Mouse (Mus musculus) neural tube, embryonic 15.5 days (tissue): ENCODE measurements at regions not wholly inside any gene's neighbourhood (a gene's known extent, or its start where the extent isn't known, plus 50 kb on each side); places are given as distances from the start of the nearest gene placed in this dataset.

Experiments used
- ATAC-seq: fragments of 200-750 bp; cut with Nextera tagmentation; 2 replicates; pipeline ENCODE4 v1.8.0; 2017; ENCODE audit warnings: mild to moderate bottlenecking, moderate TSS enrichment, moderate library complexity; ENCODE audit not compliant: low FRiP score
- H3K27ac ChIP-seq: fragments of 300-500 bp; sonication (generic); replicated peaks from 2 replicates; pipeline ENCODE4 v1.5.1; 2015; ENCODE audit warnings: mild to moderate bottlenecking, inconsistent platforms
- H3K27me3 ChIP-seq: fragments of 300-500 bp; sonication (generic); replicated peaks from 2 replicates; pipeline ENCODE4 v1.6.1; 2015; ENCODE audit warnings: inconsistent platforms
- H3K36me3 ChIP-seq: fragments of 300-500 bp; sonication (generic); 2 replicates; pipeline ENCODE4 v1.6.1; 2015; ENCODE audit warnings: inconsistent platforms
- H3K4me1 ChIP-seq: fragments of 300-500 bp; sonication (generic); 2 replicates; pipeline ENCODE4 v1.6.1; 2015; ENCODE audit warnings: inconsistent platforms
- H3K4me2 ChIP-seq: fragments of 300-500 bp; sonication (generic); 2 replicates; pipeline ENCODE4 v1.6.1; 2015; ENCODE audit warnings: inconsistent platforms, mild to moderate bottlenecking, moderate library complexity
- H3K4me3 ChIP-seq: fragments of 300-500 bp; sonication (generic); replicated peaks from 2 replicates; pipeline ENCODE4 v1.5.1; 2015; ENCODE audit warnings: mild to moderate bottlenecking, inconsistent platforms
- H3K9ac ChIP-seq: fragments of 300-500 bp; sonication (generic); replicated peaks from 2 replicates; pipeline ENCODE4 v1.6.1; 2015; ENCODE audit warnings: mild to moderate bottlenecking, inconsistent platforms
- H3K9me3 ChIP-seq: fragments of 300-500 bp; sonication (generic); replicated peaks from 2 replicates; pipeline ENCODE4 v1.6.1; 2016; ENCODE audit warnings: inconsistent platforms
- WGBS: fragments of 180-500 bp; shearing (Covaris S2); methylation state at CpG from one replicate; pipeline ENCODE4 v1.1.7; 2015; ENCODE audit warnings: mixed read lengths; 5-methylcytosine and 5-hydroxymethylcytosine counted together

GRCm38 (mm10) chr5:102227131-102227530, 157.4 kb upstream of the Wdfy3 start:
- Histone ChIP-seq H3K9me3 (no peaks in the 10 kb centered on the region), H3K4me2 (no peak overlapping the region), H3K9ac (no peak overlapping the region), H3K4me3 (no peak overlapping the region), H3K27me3 (no peaks in the 10 kb centered on the region), H3K4me1 (no peaks in the 10 kb centered on the region), H3K27ac (no peak overlapping the region), H3K36me3 (no peaks in the 10 kb centered on the region)
- WGBS = 73% methylated on average over 6 of the region's 6 CpGs
- ATAC-seq = no peak

DNA sequence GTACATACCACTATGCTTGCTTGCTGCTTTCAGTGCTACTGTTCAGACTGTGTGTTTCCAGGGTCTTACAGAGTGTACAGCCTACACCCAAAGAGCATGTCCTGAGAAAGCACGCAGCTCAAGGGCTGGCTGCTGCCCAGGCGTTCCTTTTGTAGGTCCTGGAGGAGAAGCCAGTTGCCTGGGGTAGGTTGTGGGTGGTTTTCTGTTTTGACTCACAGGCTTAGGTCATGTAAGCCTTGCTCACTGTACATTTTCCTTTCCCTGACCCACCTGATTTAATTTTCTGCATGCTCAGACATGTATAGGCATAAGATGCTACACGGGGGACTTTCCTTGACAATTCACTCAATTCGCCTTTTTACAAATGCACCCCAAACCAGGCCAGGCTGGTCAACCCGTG, 172.9 kb upstream of the Wdfy3 start:
- H3K4me2 ChIP-seq = no peak overlapping the region
- no peak overlapping the region for H3K9ac ChIP-seq
- no peaks in the 10 kb centered on the region for H3K9me3 ChIP-seq
- WGBS = 86% methylated on average over 5 of the region's 5 CpGs
- H3K4me3 ChIP-seq = no peak overlapping the region
- no peak overlapping the region for H3K27ac ChIP-seq
- ATAC-seq = no peak
- H3K27me3 ChIP-seq = no peaks in the 10 kb centered on the region
- H3K36me3 ChIP-seq = no peaks in the 10 kb centered on the region
- H3K4me1 ChIP-seq = no peaks in the 10 kb centered on the region

DNA sequence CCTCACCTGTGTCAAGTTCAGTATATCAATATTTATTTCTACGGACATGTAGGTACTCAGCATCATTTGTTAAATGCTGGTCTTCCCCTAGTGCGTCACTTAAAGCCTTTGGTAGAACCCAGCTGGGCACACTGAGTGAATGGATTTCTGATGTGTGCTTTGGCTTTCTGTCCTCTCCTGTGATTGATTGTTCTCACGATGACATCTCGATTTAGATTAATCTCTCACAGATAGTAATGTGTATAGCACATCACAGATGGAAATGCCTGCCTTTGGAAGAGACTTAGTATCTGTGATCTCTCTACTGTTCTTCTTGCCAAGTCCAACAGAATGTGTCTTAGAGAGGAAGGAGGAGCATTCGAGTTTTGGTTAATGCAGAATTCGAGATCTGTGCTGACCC, 175.0 kb upstream of the Wdfy3 start:
- Histone ChIP-seq H3K9me3 (no peaks in the 10 kb centered on the region), H3K4me1 (no peaks in the 10 kb centered on the region), H3K9ac (no peak overlapping the region), H3K4me2 (no peak overlapping the region), H3K27me3 (no peaks in the 10 kb centered on the region), H3K36me3 (no peaks in the 10 kb centered on the region), H3K27ac (no peak overlapping the region), H3K4me3 (no peak overlapping the region)
- no peak for ATAC-seq
- WGBS = 81% methylated on average over 6 of the region's 6 CpGs

- Histone ChIP-seq H3K36me3 (no peaks in the 10 kb centered on the region), H3K27me3 (no peaks in the 10 kb centered on the region), H3K4me1 (no peaks in the 10 kb centered on the region), H3K4me3 (no peak overlapping the region), H3K9me3 (no peaks in the 10 kb centered on the region), H3K9ac (no peak overlapping the region), H3K4me2 (no peak overlapping the region), H3K27ac (no peak overlapping the region)
- 61% methylated on average over 5 of the region's 5 CpGs for WGBS
- ATAC-seq = no peak
Measured at GRCm38 (mm10) chr5:102248747-102249146, 179.0 kb upstream of the Wdfy3 start.

- no peaks in the 10 kb centered on the region for H3K27me3 ChIP-seq
- ATAC-seq = no peak
- H3K4me1 ChIP-seq = no peaks in the 10 kb centered on the region
- no peak overlapping the region for H3K9ac ChIP-seq
- H3K36me3 ChIP-seq = no peaks in the 10 kb centered on the region
- 86% methylated on average over 7 of the region's 7 CpGs for WGBS
- H3K4me3 ChIP-seq = no peak overlapping the region
- no peaks in the 10 kb centered on the region for H3K9me3 ChIP-seq
- H3K4me2 ChIP-seq = no peak overlapping the region
- no peak overlapping the region for H3K27ac ChIP-seq
Measured at GRCm38 (mm10) chr5:102251076-102251475, 181.4 kb upstream of the Wdfy3 start.

- no peaks in the 10 kb centered on the region for H3K27me3 ChIP-seq
- no peaks in the 10 kb centered on the region for H3K9me3 ChIP-seq
- no peak overlapping the region for H3K9ac ChIP-seq
- H3K4me1 ChIP-seq = no peaks in the 10 kb centered on the region
- H3K4me3 ChIP-seq = no peak overlapping the region
- H3K36me3 ChIP-seq = no peaks in the 10 kb centered on the region
- 13% methylated on average over 2 of the region's 2 CpGs for WGBS
- H3K27ac ChIP-seq = no peak overlapping the region
- ATAC-seq = no peak
- no peak overlapping the region for H3K4me2 ChIP-seq
Measured at GRCm38 (mm10) chr5:102253786-102254185, 184.1 kb upstream of the Wdfy3 start.

DNA sequence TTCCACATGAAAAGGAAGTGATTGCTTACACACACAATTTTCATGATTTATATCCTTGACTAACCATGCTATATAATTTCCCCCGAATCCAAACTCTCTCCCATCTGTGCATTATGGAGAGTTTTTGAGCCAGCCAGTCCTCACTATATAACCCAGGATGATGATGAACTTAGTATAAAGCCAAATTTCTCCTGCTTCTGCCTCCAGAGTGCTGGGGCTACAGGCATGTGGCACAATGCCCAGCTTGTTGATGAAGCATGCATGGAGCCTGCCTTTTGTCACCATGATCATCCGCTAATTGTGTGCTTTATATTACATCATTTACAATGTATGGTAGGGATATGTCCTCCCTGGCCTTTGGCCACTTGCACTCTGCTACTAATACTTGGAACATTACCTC, 187.4 kb upstream of the Wdfy3 start:
- Histone ChIP-seq H3K9me3 (no peaks in the 10 kb centered on the region), H3K27me3 (no peaks in the 10 kb centered on the region), H3K36me3 (no peaks in the 10 kb centered on the region), H3K4me2 (no peak overlapping the region), H3K4me1 (no peaks in the 10 kb centered on the region), H3K4me3 (no peak overlapping the region), H3K9ac (no peak overlapping the region), H3K27ac (no peak overlapping the region; the same call in 1 of the 2 replicates)
- WGBS = 69% methylated on average over 2 of the region's 2 CpGs
- no peak for ATAC-seq

GRCm38 (mm10) chr5:102261621-102262020, 191.9 kb upstream of the Wdfy3 start:
- Histone ChIP-seq H3K9me3 (no peaks in the 10 kb centered on the region), H3K4me2 (no peak overlapping the region), H3K9ac (no peak overlapping the region), H3K27ac (no peak overlapping the region), H3K27me3 (no peaks in the 10 kb centered on the region), H3K36me3 (no peaks in the 10 kb centered on the region), H3K4me1 (no peaks in the 10 kb centered on the region), H3K4me3 (no peak overlapping the region)
- WGBS = 77% methylated on average over 5 of the region's 5 CpGs
- no peak for ATAC-seq

- Histone ChIP-seq H3K4me3 (no peak overlapping the region), H3K36me3 (no peaks in the 10 kb centered on the region), H3K9me3 (no peaks in the 10 kb centered on the region), H3K4me1 (no peaks in the 10 kb centered on the region), H3K27ac (no peak overlapping the region), H3K9ac (no peak overlapping the region), H3K4me2 (no peak overlapping the region), H3K27me3 (no peaks in the 10 kb centered on the region)
- no peak for ATAC-seq
- 68% methylated on average over 11 of the region's 11 CpGs for WGBS
Measured at GRCm38 (mm10) chr5:102266451-102266850, 196.7 kb upstream of the Wdfy3 start.

- Histone ChIP-seq H3K9ac (no peak overlapping the region), H3K9me3 (no peaks in the 10 kb centered on the region), H3K27me3 (no peaks in the 10 kb centered on the region), H3K4me3 (no peak overlapping the region), H3K27ac (no peak overlapping the region), H3K36me3 (no peaks in the 10 kb centered on the region), H3K4me2 (no peak overlapping the region), H3K4me1 (no peaks in the 10 kb centered on the region)
- ATAC-seq = no peak
- WGBS = 86% methylated on average over 3 of the region's 3 CpGs
Measured at GRCm38 (mm10) chr5:102267150-102267549, 197.4 kb upstream of the Wdfy3 start.

DNA sequence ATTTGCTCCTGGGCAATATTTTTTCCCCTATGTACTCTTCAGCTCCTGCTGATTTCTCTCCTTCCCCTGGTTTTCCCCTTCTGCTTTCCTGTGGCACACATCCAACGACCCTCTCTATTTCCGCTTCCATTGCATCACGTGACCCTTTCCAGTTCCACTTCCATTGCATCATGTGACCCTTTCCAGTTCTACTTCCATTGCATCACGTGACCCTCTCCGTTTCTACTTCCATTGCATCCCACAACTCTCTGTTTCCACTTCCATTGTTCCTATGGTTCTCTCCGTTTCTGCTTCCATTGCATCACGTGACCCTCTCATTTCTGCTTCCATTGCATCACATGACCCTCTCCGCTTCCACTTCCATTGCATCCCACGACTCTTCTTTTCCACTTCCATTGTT, 199.5 kb upstream of the Wdfy3 start:
- H3K27ac ChIP-seq = no peak overlapping the region
- H3K4me2 ChIP-seq = no peak overlapping the region
- no peak overlapping the region for H3K4me3 ChIP-seq
- H3K9me3 ChIP-seq = no peaks in the 10 kb centered on the region
- H3K9ac ChIP-seq = no peak overlapping the region
- no peaks in the 10 kb centered on the region for H3K27me3 ChIP-seq
- no peak for ATAC-seq
- 89% methylated on average over 9 of the region's 9 CpGs for WGBS
- H3K4me1 ChIP-seq = no peaks in the 10 kb centered on the region
- no peaks in the 10 kb centered on the region for H3K36me3 ChIP-seq

DNA sequence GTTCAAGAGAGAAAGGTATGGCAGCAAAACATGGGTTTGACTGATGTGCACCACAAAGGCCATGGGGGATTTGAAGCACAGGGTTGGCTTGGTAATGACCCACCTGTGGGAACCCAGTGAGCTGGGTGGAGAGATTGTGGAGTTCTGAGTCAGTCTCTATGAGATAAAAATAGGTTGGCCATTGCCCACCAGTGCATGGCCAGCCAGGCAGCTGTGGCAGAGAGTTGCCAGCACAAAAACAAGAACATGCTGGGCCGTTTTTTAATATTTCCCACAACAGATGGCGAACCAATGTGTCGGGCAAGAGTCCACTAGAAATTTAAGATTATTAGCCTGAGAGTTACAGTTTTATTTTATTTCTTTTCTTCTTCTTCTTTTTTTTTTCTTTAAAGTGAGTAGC, 205.6 kb upstream of the Arhgap24 start:
- ATAC-seq = no peak
- H3K4me3 ChIP-seq = no peak overlapping the region
- H3K36me3 ChIP-seq = no peaks in the 10 kb centered on the region
- no peaks in the 10 kb centered on the region for H3K4me1 ChIP-seq
- H3K9me3 ChIP-seq = no peaks in the 10 kb centered on the region
- H3K27ac ChIP-seq = no peak overlapping the region
- H3K9ac ChIP-seq = no peak overlapping the region
- WGBS = 92% methylated on average over 3 of the region's 3 CpGs
- H3K27me3 ChIP-seq = no peaks in the 10 kb centered on the region
- H3K4me2 ChIP-seq = no peak overlapping the region

- H3K27me3 ChIP-seq = no peaks in the 10 kb centered on the region
- no peaks in the 10 kb centered on the region for H3K9me3 ChIP-seq
- no peak overlapping the region for H3K4me2 ChIP-seq
- no peak overlapping the region for H3K4me3 ChIP-seq
- 69% methylated on average over 4 of the region's 4 CpGs for WGBS
- no peak overlapping the region for H3K9ac ChIP-seq
- no peak for ATAC-seq
- H3K27ac ChIP-seq = no peak overlapping the region
- no peaks in the 10 kb centered on the region for H3K4me1 ChIP-seq
- H3K36me3 ChIP-seq = no peaks in the 10 kb centered on the region
Measured at GRCm38 (mm10) chr5:102287131-102287530, 194.1 kb upstream of the Arhgap24 start.
